Mouse (Mus musculus): ENCODE data around the gene Fbxo8. TPM values are rescaled to one million over a fixed set of nuclear protein-coding genes. Genes with fewer than 3 reads are reported as not detected.

Gene Fbxo8
- polyA plus RNA-seq, 1 experiment from 2014 or later, result 39.4 TPM

- 89% methylated on average over 7 of the region's 7 CpGs for WGBS
- Histone ChIP-seq H3K27me3 (ENCODE audit: control insufficient read depth, insufficient read depth, low read depth, low read length) (no peaks in the 10 kb centered on the region), H3K4me2 (ENCODE audit: low read length) (no peak overlapping the region), H3K27ac (ENCODE audit: low read length) (no peak overlapping the region), H3K4me1 (ENCODE audit: control insufficient read depth, insufficient read depth, low read length) (no peaks in the 10 kb centered on the region), H3K9me3 (replicated peaks; ENCODE audit: control insufficient read depth, low read length, poor library complexity, severe bottlenecking) (no peaks in the 10 kb centered on the region), H3K9ac (ENCODE audit: low read depth, low read length) (no peak overlapping the region), H3K4me3 (ENCODE audit: low read depth, low read length) (no peak overlapping the region), H3K36me3 (ENCODE audit: control insufficient read depth, insufficient read depth, low read length) (peaks cover 25% of the 10 kb centered on the region)
- no peak for ATAC-seq
Observed at GRCm38 (mm10) chr8:56540706-56541105, 10.2 kb upstream of the Fbxo8 start.

- Histone ChIP-seq H3K9ac (ENCODE audit: low read depth, low read length) (no peak overlapping the region), H3K9me3 (replicated peaks; ENCODE audit: control insufficient read depth, low read length, poor library complexity, severe bottlenecking) (no peaks in the 10 kb centered on the region), H3K36me3 (ENCODE audit: control insufficient read depth, insufficient read depth, low read length) (no peaks in the 10 kb centered on the region), H3K4me3 (ENCODE audit: low read depth, low read length) (no peak overlapping the region), H3K4me1 (ENCODE audit: control insufficient read depth, insufficient read depth, low read length) (peaks cover 16% of the 10 kb centered on the region), H3K27me3 (ENCODE audit: control insufficient read depth, insufficient read depth, low read depth, low read length) (no peaks in the 10 kb centered on the region), H3K4me2 (ENCODE audit: low read length) (no peak overlapping the region), H3K27ac (ENCODE audit: low read length) (no peak overlapping the region)
- 97% methylated on average over 2 of the region's 2 CpGs for WGBS
- no peak for ATAC-seq
Observed at GRCm38 (mm10) chr8:56547866-56548265, 3.0 kb upstream of the Fbxo8 start.

GRCm38 (mm10) chr8:56551361-56551852 lies 517 bp downstream of the Fbxo8 start:
- Histone ChIP-seq H3K4me2 (ENCODE audit: low read length) (peak overlapping the region; percentile 86), H3K36me3 (ENCODE audit: control insufficient read depth, insufficient read depth, low read length) (no peaks in the 10 kb centered on the region), H3K9ac (ENCODE audit: low read depth, low read length) (peak overlapping the region; percentile 87), H3K4me3 (ENCODE audit: low read depth, low read length) (peak overlapping the region; percentile 82), H3K4me1 (ENCODE audit: control insufficient read depth, insufficient read depth, low read length) (peaks cover 16% of the 10 kb centered on the region), H3K9me3 (replicated peaks; ENCODE audit: control insufficient read depth, low read length, poor library complexity, severe bottlenecking) (no peaks in the 10 kb centered on the region), H3K27me3 (ENCODE audit: control insufficient read depth, insufficient read depth, low read depth, low read length) (no peaks in the 10 kb centered on the region), H3K27ac (ENCODE audit: low read length) (peak overlapping the region; percentile 82)
- WGBS, result under 1% methylated on average over 28 of the region's 28 CpGs
- peak; percentile 99 for ATAC-seq

- H3K9me3 ChIP-seq (replicated peaks; ENCODE audit: control insufficient read depth, low read length, poor library complexity, severe bottlenecking), result no peaks in the 10 kb centered on the region
- H3K36me3 ChIP-seq (ENCODE audit: control insufficient read depth, insufficient read depth, low read length), result no peaks in the 10 kb centered on the region
- H3K27me3 ChIP-seq (ENCODE audit: control insufficient read depth, insufficient read depth, low read depth, low read length), result no peaks in the 10 kb centered on the region
- peak overlapping the region; percentile 82 for H3K4me3 ChIP-seq (ENCODE audit: low read depth, low read length)
- WGBS, result 33% methylated on average over 10 of the region's 10 CpGs
- no peak overlapping the region for H3K27ac ChIP-seq (ENCODE audit: low read length)
- peak overlapping the region; percentile 87 for H3K9ac ChIP-seq (ENCODE audit: low read depth, low read length)
- peak overlapping the region; percentile 86 for H3K4me2 ChIP-seq (ENCODE audit: low read length)
- H3K4me1 ChIP-seq (ENCODE audit: control insufficient read depth, insufficient read depth, low read length), result peaks cover 16% of the 10 kb centered on the region
- ATAC-seq, result no peak
Observed at GRCm38 (mm10) chr8:56552045-56552444, 1.2 kb downstream of the Fbxo8 start.

GRCm38 (mm10) chr8:56552551-56553103 lies 1.7 kb downstream of the Fbxo8 start:
- Histone ChIP-seq H3K4me3 (ENCODE audit: low read depth, low read length) (no peak overlapping the region), H3K9me3 (replicated peaks; ENCODE audit: control insufficient read depth, low read length, poor library complexity, severe bottlenecking) (no peaks in the 10 kb centered on the region), H3K4me1 (ENCODE audit: control insufficient read depth, insufficient read depth, low read length) (peaks cover 16% of the 10 kb centered on the region), H3K4me2 (ENCODE audit: low read length) (peak overlapping the region; percentile 28; the same call in 1 of the 2 replicates), H3K36me3 (ENCODE audit: control insufficient read depth, insufficient read depth, low read length) (no peaks in the 10 kb centered on the region), H3K9ac (ENCODE audit: low read depth, low read length) (no peak overlapping the region), H3K27ac (ENCODE audit: low read length) (no peak overlapping the region), H3K27me3 (ENCODE audit: control insufficient read depth, insufficient read depth, low read depth, low read length) (no peaks in the 10 kb centered on the region)
- 74% methylated on average over 5 of the region's 5 CpGs for WGBS
- ATAC-seq, result no peak

GRCm38 (mm10) chr8:56564399-56565047 lies 13.6 kb downstream of the Fbxo8 start:
- no peak overlapping the region for H3K9ac ChIP-seq (ENCODE audit: low read depth, low read length)
- ATAC-seq, result no peak
- H3K27me3 ChIP-seq (ENCODE audit: control insufficient read depth, insufficient read depth, low read depth, low read length), result no peaks in the 10 kb centered on the region
- no peak overlapping the region for H3K27ac ChIP-seq (ENCODE audit: low read length)
- H3K9me3 ChIP-seq (replicated peaks; ENCODE audit: control insufficient read depth, low read length, poor library complexity, severe bottlenecking), result no peaks in the 10 kb centered on the region
- H3K4me3 ChIP-seq (ENCODE audit: low read depth, low read length), result no peak overlapping the region
- H3K4me1 ChIP-seq (ENCODE audit: control insufficient read depth, insufficient read depth, low read length), result no peaks in the 10 kb centered on the region
- WGBS, result 94% methylated on average over 4 of the region's 4 CpGs
- H3K4me2 ChIP-seq (ENCODE audit: low read length), result no peak overlapping the region
- H3K36me3 ChIP-seq (ENCODE audit: control insufficient read depth, insufficient read depth, low read length), result no peaks in the 10 kb centered on the region; the same call in 1 of the 2 replicates

GRCm38 (mm10) chr8:56566856-56567255 lies 16.0 kb downstream of the Fbxo8 start:
- Histone ChIP-seq H3K4me1 (ENCODE audit: control insufficient read depth, insufficient read depth, low read length) (no peaks in the 10 kb centered on the region), H3K27ac (ENCODE audit: low read length) (no peak overlapping the region), H3K4me2 (ENCODE audit: low read length) (no peak overlapping the region), H3K36me3 (ENCODE audit: control insufficient read depth, insufficient read depth, low read length) (no peaks in the 10 kb centered on the region; the same call in 1 of the 2 replicates), H3K4me3 (ENCODE audit: low read depth, low read length) (no peak overlapping the region), H3K9me3 (replicated peaks; ENCODE audit: control insufficient read depth, low read length, poor library complexity, severe bottlenecking) (no peaks in the 10 kb centered on the region), H3K9ac (ENCODE audit: low read depth, low read length) (no peak overlapping the region), H3K27me3 (ENCODE audit: control insufficient read depth, insufficient read depth, low read depth, low read length) (no peaks in the 10 kb centered on the region)
- ATAC-seq, result no peak
- WGBS, result 91% methylated on average over 9 of the region's 9 CpGs

GRCm38 (mm10) chr8:56580918-56581317 lies 30.0 kb downstream of the Fbxo8 start:
- no peak overlapping the region for H3K9ac ChIP-seq (ENCODE audit: low read depth, low read length)
- H3K36me3 ChIP-seq (ENCODE audit: control insufficient read depth, insufficient read depth, low read length), result no peaks in the 10 kb centered on the region; the same call in 1 of the 2 replicates
- no peaks in the 10 kb centered on the region for H3K4me1 ChIP-seq (ENCODE audit: control insufficient read depth, insufficient read depth, low read length)
- H3K27me3 ChIP-seq (ENCODE audit: control insufficient read depth, insufficient read depth, low read depth, low read length), result no peaks in the 10 kb centered on the region
- no peaks in the 10 kb centered on the region for H3K9me3 ChIP-seq (replicated peaks; ENCODE audit: control insufficient read depth, low read length, poor library complexity, severe bottlenecking)
- no peak for ATAC-seq
- no peak overlapping the region for H3K4me3 ChIP-seq (ENCODE audit: low read depth, low read length)
- no peak overlapping the region for H3K27ac ChIP-seq (ENCODE audit: low read length)
- 89% methylated on average over 4 of the region's 4 CpGs for WGBS
- no peak overlapping the region for H3K4me2 ChIP-seq (ENCODE audit: low read length)

- Histone ChIP-seq H3K9ac (ENCODE audit: low read depth, low read length) (no peak overlapping the region), H3K4me3 (ENCODE audit: low read depth, low read length) (no peak overlapping the region), H3K27me3 (ENCODE audit: control insufficient read depth, insufficient read depth, low read depth, low read length) (no peaks in the 10 kb centered on the region), H3K4me2 (ENCODE audit: low read length) (no peak overlapping the region), H3K36me3 (ENCODE audit: control insufficient read depth, insufficient read depth, low read length) (no peaks in the 10 kb centered on the region; the same call in 1 of the 2 replicates), H3K27ac (ENCODE audit: low read length) (no peak overlapping the region), H3K4me1 (ENCODE audit: control insufficient read depth, insufficient read depth, low read length) (no peaks in the 10 kb centered on the region), H3K9me3 (replicated peaks; ENCODE audit: control insufficient read depth, low read length, poor library complexity, severe bottlenecking) (no peaks in the 10 kb centered on the region)
- ATAC-seq, result no peak
Observed at GRCm38 (mm10) chr8:56582841-56583240, 32.0 kb downstream of the Fbxo8 start.

Measured in midbrain, embryonic 16.5 days (tissue).